Mouse (Mus musculus) adrenal gland, postnatal 14 days (tissue): ENCODE measurements around the gene Psg17. TPM values are rescaled to one million over a fixed set of nuclear protein-coding genes. Genes with fewer than 3 reads are reported as not detected.

Experiments used
- total RNA-seq: library from RNA; stranded (reverse); gene quantifications from 2 replicates; pipeline ENCODE4 v1.2.3, GENCODE M21; 2021

Gene Psg17
- total RNA-seq, 1 experiment from 2014 or later, result not detected

Other genes starting within 250 kb of the Psg17 start
- not detected in 2 replicates for gene Psg23, start 205.1 kb downstream of the Psg17 start, total RNA-seq
- gene Psg21, start 164.9 kb downstream of the Psg17 start, total RNA-seq, result not detected in 2 replicates
- gene Psg20, start 135.4 kb downstream of the Psg17 start, total RNA-seq, result not detected in 2 replicates
- gene Psg22, start 103.5 kb downstream of the Psg17 start, total RNA-seq, result not detected in 2 replicates
- not detected in 2 replicates for gene Psg19, start 23.1 kb downstream of the Psg17 start, total RNA-seq
- gene Mill2, start 18.4 kb upstream of the Psg17 start, total RNA-seq, result 5.1 and 6.3 TPM in 2 replicates
- 2.3 and 4.5 TPM in 2 replicates for gene Pglyrp1, start 49.7 kb upstream of the Psg17 start, total RNA-seq
- 12.2 and 12.9 TPM in 2 replicates for gene Ccdc61, start 88.8 kb upstream of the Psg17 start, total RNA-seq
- gene Nova2, start 104.3 kb upstream of the Psg17 start, total RNA-seq, result 7.2 and 8.0 TPM in 2 replicates
- gene Nanos2, start 165.8 kb upstream of the Psg17 start, total RNA-seq, result not detected in 2 replicates
- 7.1 and 8.2 TPM in 2 replicates for gene Mypop, start 169.6 kb upstream of the Psg17 start, total RNA-seq
- 35.9 and 38.6 TPM in 2 replicates for gene Irf2bp1, start 182.4 kb upstream of the Psg17 start, total RNA-seq
- 0.34 and 6.8 TPM in 2 replicates for gene Foxa3, start 201.9 kb upstream of the Psg17 start, total RNA-seq
- 83.7 and 84.3 TPM in 2 replicates for gene Sympk, start 202.8 kb upstream of the Psg17 start, total RNA-seq
- gene Rsph6a, start 233.1 kb upstream of the Psg17 start, total RNA-seq, result not detected in 2 replicates